Mouse (Mus musculus) olfactory bulb, adult 2 months (tissue): ENCODE measurements at regions not wholly inside any gene's neighbourhood (a gene's known extent, or its start where the extent isn't known, plus 50 kb on each side); places are given as distances from the start of the nearest gene placed in this dataset.
"Not testable (repeated sequence)": the region's sequence is repeated elsewhere in the genome, so short reads cannot be mapped to it uniquely, and the experiment has no call there.

Experiments
- H3K27ac ChIP-seq: fragments of 200-500 bp; 2 replicates; pipeline ENCODE4 v1.5.1; 2012; ENCODE audit warnings: low read depth, low read length; ENCODE audit not compliant: insufficient read depth
- H3K4me1 ChIP-seq: fragments of 200-500 bp; 2 replicates; pipeline ENCODE4 v1.6.1; 2012; ENCODE audit warnings: low read length; ENCODE audit not compliant: control insufficient read depth, insufficient read depth
- H3K4me3 ChIP-seq: fragments of 200-500 bp; 2 replicates; pipeline ENCODE4 v1.5.1; 2012; ENCODE audit warnings: mild to moderate bottlenecking, low read depth, low read length, moderate library complexity; ENCODE audit not compliant: insufficient read depth
- CTCF ChIP-seq: fragments of 200-500 bp; IDR thresholded peaks from 2 replicates; pipeline ENCODE4 v1.5.1; 2012; ENCODE audit warnings: low read depth, mild to moderate bottlenecking, low read length, moderate library complexity; ENCODE audit not compliant: insufficient read depth
- POLR2A ChIP-seq: fragments of 200-500 bp; IDR thresholded peaks from 2 replicates; pipeline ENCODE4 v1.6.1; 2012; ENCODE audit warnings: mild to moderate bottlenecking, low read depth, low read length, moderate library complexity; ENCODE audit not compliant: insufficient read depth
- WGBS: fragments of 180-500 bp; shearing (Covaris S2); methylation state at CpG from one replicate; pipeline ENCODE4 v1.1.7; 2018; 5-methylcytosine and 5-hydroxymethylcytosine counted together

DNA sequence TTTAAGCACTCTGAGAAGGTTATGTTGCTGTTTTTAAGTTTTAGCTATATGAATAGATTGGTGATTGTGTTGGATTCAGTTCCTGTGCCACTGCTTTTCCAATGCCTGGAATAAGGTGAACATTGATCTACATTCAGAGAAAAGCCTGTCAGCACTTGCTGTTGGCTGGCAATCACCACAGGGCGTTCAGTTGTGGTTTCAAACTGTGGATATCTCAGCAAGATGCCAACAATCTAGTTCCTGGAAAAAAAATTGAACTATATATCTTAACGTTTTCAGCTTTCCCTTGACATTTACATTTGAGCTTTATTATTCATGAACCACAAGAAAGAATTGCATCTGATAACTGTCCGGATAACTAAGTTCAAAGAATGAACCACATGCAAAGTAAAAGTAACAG, 170.2 kb upstream of the Gm11146 start:
- TF ChIP-seq POLR2A: no peak
- no peak for TF ChIP-seq CTCF
- Histone ChIP-seq H3K4me3 (no peak overlapping the region), H3K27ac (no peak overlapping the region), H3K4me1 (no peaks in the 10 kb centered on the region)
- WGBS: 82% methylated on average over 3 of the region's 3 CpGs

DNA sequence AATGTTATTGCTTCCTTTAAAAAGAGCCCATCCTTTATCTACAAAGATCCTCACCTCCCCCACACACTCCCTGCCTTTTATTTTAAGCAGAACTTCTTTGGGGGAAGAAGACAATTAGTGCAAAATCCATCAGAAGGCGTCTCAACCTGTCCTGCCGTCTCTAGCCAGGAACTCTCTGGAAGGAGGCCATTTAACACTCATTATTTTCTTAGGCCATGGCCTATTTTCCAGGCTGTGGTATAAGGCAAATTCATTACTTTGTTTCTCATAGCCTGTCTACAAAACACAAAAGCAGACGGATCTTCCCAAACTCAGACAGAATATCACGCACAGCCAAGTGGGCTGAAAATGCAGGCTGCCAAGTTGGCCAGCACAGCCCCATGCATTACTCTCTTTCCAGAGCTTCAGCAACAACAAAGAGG, 159.0 kb upstream of the Gm11146 start:
- 78% methylated on average over 4 of the region's 4 CpGs for WGBS
- H3K4me3 ChIP-seq: no peak overlapping the region
- no peak overlapping the region for H3K27ac ChIP-seq
- no peaks in the 10 kb centered on the region for H3K4me1 ChIP-seq
- TF ChIP-seq CTCF (no peak), POLR2A (no peak)

DNA sequence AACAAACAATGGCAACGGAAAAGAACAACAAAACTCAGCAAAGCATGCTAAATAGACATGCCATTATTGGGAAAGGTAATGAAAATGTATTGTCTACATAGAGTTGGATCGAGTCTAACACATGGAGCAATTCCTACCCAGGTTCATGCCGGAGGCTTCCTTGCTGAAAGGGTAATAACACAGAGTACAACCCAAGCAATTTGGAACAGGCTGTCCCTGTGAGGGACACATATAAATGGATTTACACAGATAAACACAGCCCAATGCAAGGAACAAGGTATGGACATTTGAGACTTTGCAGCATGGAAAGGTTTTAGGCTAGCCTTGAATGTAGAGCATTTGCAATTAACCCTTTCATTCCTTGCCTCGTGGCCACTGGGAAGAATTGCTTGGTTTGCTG, 158.6 kb upstream of the Gm11146 start:
- no peak for TF ChIP-seq POLR2A
- TF ChIP-seq CTCF: no peak
- H3K27ac ChIP-seq: no peak overlapping the region
- 51% methylated on average over 4 of the region's 4 CpGs for WGBS
- H3K4me1 ChIP-seq: no peaks in the 10 kb centered on the region
- H3K4me3 ChIP-seq: no peak overlapping the region

DNA sequence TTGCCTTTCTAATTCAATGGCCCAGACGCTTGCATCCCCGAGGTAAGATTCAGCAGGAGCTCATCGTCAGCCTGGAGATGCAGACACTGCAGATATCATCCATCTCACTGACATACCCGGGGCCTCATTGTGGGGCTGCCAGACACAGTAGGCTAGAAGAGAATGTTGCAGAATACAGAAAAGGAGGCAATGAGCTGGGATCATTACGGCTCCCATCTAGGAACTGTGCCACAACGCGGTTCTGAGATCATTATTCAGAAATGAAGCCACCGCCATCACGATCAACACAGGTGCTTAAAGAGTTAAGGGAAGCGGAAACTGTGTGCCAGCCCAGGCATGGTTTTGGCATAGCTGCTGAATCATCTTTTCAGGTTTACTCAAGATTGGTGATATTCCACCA, 158.1 kb upstream of the Gm11146 start:
- TF ChIP-seq CTCF: no peak
- TF ChIP-seq POLR2A: no peak

DNA sequence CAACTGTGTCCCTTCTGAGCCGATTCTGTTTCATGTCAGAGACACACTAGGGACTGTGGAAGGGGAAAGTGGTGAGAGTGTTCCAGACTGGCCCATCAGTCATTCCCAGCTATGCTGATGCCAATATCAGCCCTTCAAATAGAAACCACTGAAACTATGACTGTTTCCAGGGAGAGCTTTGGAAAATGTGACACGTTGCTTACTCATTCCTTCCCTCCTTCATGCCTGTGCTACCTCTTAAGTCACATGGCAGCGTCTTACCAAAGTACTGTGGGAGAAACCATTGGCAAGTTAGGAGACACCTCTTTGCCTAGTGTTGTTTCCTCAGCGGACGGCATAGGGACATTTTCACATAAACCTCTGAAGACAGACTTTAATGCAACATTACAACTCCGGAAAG, 153.0 kb upstream of the Gm11146 start:
- WGBS: 91% methylated on average over 6 of the region's 6 CpGs
- Histone ChIP-seq H3K27ac (no peak overlapping the region), H3K4me1 (no peaks in the 10 kb centered on the region), H3K4me3 (no peak overlapping the region)
- TF ChIP-seq POLR2A (no peak), CTCF (no peak)

More for the DNA sequence above, 158.1 kb upstream of the Gm11146 start:
- Histone ChIP-seq H3K4me1 (no peaks in the 10 kb centered on the region), H3K4me3 (no peak overlapping the region), H3K27ac (no peak overlapping the region)
- WGBS: 32% methylated on average over 10 of the region's 10 CpGs

DNA sequence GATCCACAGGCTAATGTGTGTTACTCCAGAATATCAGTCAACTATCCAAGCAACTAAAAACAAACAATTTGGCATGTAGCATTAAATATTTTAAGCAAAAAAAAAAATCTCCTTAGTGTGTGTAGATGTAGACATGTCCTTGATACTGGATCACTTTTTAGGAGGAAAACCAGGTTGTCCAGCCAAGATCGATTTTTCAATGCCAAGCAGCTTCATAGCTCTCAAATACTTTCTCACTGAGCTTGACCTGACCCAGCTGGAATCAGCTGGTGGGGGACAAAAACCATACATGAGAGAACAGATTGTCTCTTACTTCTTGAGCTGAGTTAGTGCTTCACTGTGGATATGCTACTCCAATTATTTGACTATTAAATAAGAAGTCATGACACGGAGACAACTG, 147.6 kb upstream of the Gm11146 start:
- no peaks in the 10 kb centered on the region for H3K4me1 ChIP-seq
- TF ChIP-seq CTCF (no peak), POLR2A (no peak)
- H3K4me3 ChIP-seq: no peak overlapping the region
- no peak overlapping the region for H3K27ac ChIP-seq
- 91% methylated on average over 2 of the region's 2 CpGs for WGBS

DNA sequence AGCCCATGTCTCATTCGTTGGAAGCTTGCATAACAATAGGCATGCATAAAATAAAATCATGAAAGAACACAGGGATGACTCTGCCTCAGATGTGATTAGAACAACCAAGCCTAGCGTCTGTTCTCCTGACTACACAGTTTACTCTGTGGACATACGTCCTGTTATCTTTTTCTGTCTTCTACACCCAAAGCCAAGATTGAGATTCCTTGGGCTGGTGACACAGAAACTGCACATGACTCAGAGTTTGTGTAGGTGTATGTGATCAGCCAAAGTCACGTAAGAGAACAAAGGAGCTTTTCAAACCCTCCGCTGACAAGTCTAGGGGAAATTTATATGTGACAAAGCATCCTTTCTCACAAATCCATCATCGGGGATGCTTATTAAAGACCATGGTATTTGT, 141.9 kb upstream of the Gm11146 start:
- TF ChIP-seq POLR2A: no peak
- TF ChIP-seq CTCF: no peak
- Histone ChIP-seq H3K4me3 (no peak overlapping the region), H3K27ac (no peak overlapping the region), H3K4me1 (no peaks in the 10 kb centered on the region)
- WGBS: 80% methylated on average over 6 of the region's 6 CpGs

DNA sequence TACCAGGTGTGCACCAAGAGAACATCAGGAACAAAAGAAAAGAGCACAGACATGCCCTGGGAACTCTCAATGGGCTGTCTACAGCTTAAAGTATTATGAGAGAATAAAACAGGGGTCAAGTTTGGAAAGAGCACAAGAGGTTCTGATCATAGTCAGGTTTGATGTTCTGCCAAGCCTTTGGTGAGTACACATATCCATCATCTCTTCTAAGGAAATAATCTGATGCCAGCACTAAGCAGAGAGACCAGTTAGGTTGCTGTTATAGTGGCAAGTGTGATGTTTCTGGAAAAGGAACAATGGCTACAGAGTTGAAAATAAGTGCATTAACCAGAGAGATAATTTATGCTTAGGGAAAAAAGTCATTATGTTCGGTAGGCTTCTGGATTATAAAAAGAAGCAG, 136.9 kb upstream of the Gm11146 start:
- TF ChIP-seq CTCF (no peak), POLR2A (no peak)
- no peak overlapping the region for H3K4me3 ChIP-seq
- WGBS: 40% methylated on average over 1 of the region's 1 CpGs

DNA sequence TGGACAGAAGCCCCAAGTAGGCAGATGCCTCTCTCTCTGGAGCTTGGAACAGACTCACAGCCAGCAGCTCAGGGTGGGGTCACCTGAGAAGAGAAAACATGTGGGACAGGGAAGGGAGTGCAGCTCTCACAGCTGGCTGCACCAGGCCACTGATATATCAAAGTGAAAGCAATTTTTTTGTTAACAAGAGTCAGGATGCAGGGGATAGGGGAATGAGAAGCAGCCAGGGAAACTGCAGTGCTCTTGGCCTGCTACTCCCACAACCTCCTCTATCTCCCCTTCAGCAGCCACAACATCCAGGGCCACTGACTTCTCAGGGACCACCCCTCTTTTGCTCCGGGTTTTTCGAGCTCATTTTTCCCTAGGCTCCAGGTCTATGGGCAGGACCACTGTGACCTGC, 117.5 kb upstream of the Gm11146 start:
- Histone ChIP-seq H3K4me1 (no peaks in the 10 kb centered on the region), H3K4me3 (no peak overlapping the region), H3K27ac (no peak overlapping the region)
- 83% methylated on average over 2 of the region's 2 CpGs for WGBS
- TF ChIP-seq POLR2A: no peak
- TF ChIP-seq CTCF: no peak

More for the DNA sequence above, 136.9 kb upstream of the Gm11146 start:
- H3K4me1 ChIP-seq: no peaks in the 10 kb centered on the region
- H3K27ac ChIP-seq: no peak overlapping the region

DNA sequence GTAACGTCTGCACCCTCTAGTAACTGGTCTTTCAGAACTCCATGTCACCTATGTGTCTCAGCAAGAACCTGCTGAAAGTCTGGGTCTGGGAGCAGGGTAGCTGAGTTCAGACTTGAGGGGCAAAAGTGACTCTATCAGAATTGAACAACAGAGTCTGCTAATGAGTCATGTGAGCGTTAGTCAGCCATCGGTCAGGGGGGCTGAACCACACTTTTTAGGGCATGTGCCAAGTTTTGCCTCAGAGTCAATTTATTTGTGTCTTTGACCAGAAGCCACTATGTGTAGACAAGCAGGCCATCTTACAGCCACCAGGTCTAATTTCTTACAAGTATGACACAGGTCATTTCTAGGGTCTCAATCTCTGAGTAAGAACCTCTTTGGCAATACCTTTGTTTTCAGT, 115.9 kb upstream of the Gm11146 start:
- H3K27ac ChIP-seq, H3K4me3 ChIP-seq, H3K4me1 ChIP-seq: not testable (repeated sequence)
- WGBS: 87% methylated on average over 3 of the region's 3 CpGs
